Mouse (Mus musculus): ENCODE results near the gene Rab40b. TPM values are rescaled to one million over a fixed set of nuclear protein-coding genes. Genes with fewer than 3 reads are reported as not detected.

Rab40b gene
- 10 to 100 TPM; 40.6 to 44.8 TPM for total RNA-seq (2021)
- long read RNA-seq, transcript Rab40b-201 (6 exons, 1,861 nt) = major isoform, 66 of 79 reads
- long read RNA-seq, partial matches to known transcripts = 5 of 79 reads
- long read RNA-seq, other reads (novel, unspliced or antisense) = 8 of 79 reads

DNA sequence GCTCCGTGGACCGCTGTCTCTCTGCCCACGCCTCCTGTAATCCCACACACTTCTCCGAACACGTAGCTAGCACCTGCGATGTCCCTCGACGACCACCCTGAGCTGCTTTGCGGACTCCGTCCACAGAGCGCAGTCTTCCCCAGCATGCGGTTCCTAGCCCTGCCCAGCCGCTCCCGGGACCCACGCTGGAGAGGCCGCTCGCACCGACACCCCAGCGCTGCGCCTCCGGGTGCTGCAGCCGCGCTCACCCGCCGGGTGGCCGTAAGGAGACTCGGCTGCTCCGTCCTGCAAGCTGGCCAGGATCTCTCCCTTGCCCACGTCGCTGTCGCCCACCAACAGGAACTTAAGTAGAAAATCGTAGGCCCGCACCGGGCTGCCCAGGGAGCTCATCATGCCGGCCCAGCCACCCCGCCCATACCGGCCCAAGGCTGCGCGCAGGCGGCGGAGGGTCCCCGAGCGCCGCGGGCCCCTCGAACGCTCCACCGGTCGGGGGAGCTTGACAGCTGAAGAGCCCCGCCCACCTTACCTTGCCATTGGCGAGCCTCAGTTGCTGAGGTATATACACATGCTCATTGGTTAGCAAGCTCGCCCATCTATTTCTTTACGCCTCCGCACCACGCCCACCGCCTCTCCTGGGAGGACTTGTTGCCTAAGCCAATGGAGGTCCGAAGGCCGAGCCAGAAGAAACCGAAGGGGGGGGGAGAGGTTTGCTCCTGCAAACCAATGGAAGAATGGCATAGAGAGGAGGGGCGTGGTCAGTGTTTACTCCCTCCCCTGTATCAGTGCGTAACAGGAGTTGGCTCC is at the start of gene Rab40b:
Rab40b (minus strand) TSS at position 502 of the 804 bp plus-strand sequence.
- DNase-seq (ENCODE audit: low spot score in 2 of 2) = peak; percentile 86 to 90

DNA sequence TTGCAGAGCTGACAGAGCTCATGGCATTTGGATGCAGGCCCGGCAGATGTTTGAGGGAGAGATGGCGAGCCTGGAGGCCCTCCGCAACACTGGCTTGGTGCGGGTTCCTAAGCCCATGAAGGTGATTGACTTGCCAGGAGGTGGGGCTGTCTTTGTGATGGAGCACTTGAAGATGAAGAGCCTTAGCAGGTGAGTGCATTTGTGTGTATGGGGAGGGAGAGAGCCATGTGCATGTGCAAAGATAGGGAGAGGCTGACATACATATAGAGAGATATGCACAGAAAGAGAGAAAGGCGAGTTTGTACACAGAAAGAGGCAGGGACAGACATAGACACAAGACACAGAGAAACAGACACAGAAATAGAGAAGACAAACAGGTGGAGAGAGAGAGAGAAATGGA is 49.2 kb upstream of the Rab40b start:
- no peak for DNase-seq (ENCODE audit: low spot score in 2 of 2)

DNA sequence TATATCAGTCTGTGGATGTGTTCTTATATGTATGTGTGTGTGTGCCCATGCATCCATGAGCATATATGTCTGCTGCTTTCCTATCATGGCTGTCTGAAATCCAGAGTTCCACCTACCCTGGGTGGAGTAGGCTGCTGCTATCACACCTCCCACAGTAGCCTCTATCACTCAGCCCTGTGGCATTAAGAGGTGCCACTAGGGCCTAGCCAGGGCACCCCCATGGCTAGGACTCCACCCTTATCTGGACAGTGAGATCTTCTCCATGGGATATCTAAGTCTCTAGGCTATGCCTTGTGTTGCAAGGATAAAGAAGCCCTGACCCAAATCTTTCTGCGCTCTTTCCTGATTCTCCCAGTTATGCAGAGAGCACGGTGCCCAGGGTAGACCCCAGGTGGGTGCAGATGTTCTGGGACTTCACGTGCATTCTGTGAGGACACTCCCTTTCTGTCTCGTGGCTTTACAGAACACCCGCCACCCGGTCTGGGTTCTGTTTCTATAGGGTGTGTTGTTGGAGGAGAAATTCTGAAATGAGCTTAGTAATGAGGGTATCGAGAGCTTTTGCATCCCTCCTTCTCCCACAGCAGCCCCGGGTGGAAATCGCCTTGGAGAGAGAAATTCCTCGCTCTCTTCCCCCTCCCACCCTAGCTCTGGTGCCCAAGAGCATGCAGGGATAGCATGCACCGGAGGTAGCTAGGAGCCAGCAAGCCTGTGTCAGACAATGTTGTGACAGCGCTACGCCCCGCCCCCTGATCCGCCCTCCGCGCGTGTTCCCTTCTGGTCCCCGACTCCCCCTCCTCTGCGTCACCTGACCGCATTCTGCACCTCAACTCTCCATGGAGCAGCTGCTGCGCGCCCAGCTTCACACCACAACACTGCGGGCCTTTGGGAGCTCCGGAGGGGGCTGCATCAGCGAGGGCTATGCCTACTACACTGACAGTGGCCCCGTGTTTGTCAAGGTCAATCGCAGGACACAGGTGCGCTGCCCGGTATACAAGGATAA is 46.4 kb upstream of the Rab40b start, which contains the start of gene Fn3k:
Fn3k (plus strand) TSS at position 758 of the 1,000 bp plus-strand sequence.
- DNase-seq (ENCODE audit: low spot score in 2 of 2) = peak; percentile 85 to 90

DNA sequence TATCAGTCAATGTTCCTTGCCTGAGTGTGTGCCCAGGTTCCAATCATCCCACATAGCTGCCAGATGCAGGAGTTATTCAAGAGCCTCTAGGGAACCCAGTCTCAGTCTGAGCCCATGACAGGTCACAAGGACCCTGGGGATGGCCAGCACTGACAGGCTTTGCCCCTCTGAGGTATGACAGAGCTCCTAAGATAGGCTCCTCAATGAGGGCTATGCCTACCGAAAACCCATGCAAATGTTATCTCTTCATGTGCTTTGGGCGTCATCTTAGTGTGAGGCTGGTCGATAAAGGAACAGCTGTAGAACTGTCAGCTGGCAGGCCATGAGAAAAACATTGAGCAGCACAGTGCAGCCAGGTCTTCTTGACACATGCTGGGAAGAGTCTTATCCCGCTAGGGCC is 45.3 kb upstream of the Rab40b start:
- no peak for DNase-seq (ENCODE audit: low spot score in 2 of 2)

DNA sequence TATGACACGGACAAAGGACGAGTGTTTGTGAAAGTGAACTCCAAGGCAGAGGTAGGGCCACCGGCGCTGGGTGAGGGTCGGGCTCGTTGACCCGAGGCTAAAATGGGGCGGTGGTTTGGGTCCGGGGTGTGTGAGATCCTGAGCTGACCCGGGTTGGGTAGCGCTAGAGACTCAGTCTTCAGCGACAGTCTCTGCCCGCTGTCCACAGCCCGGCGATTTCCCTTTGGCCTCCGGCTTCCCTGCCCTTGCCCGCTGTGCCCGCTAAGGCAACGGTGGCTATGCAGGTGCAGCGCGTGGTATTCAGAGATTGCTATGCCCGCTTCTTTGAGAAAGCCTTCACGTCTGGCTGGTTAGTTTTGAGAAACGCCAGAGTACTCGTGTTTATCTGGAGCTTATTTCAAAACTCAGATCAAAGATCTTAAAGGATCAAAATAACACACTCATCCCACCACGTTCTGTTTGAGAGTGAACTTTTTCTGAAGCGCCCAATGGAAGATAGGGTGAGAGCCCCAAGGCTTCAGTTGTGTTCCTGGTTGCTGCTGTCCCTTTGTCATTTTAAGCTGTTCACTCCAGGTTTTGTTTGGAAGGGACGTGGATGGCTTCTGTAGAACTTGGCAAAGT is 33.6 kb upstream of the Rab40b start:
- no peak for DNase-seq (ENCODE audit: low spot score in 2 of 2)

DNA sequence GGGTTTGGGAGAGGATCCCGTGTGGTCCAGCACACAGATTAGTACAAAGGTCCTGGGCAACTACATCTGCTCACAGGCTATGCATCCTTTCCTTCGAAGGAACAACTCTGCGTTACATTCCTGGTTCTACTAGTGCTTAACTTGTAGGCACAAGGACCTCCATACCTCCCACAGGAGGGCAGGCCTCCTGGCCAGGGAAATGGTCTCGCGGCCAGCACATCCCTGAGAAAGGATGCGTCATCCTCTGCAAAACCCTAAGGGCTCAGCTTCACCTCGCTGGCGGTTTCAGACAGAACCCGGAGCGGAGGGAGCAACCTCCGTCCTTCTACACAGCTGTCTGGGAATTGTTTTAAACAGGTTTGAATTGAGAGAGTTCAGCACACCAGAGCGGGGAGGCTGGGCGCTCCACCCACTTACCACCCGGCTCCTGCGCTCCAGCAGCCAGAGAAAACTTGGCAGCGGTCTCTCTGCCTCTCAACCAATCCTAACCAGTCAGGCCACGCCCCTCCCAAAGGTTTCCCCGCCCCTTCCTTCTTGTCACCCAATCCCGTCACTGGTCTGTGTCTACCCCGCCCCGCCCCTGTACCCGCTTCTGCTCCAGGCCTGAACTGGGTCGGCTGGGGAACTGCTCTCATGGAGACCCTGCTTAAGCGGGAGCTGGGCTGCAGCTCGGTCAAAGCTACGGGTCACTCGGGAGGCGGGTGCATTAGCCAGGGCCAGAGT is 32.9 kb upstream of the Rab40b start, which contains the start of gene Fn3krp:
Fn3krp (plus strand) TSS at position 572 of the 723 bp plus-strand sequence.
- peak; percentile 99 for DNase-seq (ENCODE audit: low spot score in 2 of 2)

DNA sequence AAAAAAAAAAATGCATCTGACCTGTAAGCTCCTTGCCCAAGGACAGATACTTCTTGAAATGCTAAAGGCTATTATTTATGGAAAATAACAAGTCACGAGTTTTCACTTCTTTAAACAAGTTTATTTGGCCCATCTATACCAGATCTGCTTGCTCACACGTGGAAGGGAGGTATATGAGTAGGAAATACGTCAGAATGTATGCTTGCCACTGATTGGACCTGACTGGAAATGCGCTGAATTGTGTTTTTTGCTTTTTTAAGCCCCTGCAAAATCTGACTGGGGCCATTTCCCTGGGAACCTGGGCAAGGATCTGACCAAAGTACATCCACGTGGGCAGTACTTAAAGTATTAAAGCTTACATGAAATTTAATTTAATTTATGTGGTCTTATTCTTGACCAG is 32.3 kb upstream of the Rab40b start:
- no peak for DNase-seq (ENCODE audit: low spot score in 2 of 2)

DNA sequence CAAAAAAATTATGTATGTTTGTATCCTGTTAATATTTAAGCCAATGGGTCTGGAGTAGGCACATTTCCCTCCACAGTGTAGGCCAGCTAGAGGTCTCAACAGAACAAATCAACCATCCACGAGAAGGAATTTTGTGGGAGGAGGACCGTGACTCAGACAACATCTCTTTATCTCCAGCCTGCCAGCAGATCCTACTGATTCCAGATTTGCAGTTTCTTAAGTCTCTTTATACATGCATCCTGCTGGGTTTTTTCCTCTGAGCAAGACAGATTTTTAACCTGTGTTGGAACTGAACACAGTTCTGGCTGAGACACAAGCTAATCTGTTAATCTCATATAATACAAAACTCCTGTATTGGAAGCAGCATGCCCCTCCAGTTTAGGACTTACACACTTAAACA is 30.9 kb upstream of the Rab40b start:
- no peak for DNase-seq (ENCODE audit: low spot score in 2 of 2)

DNA sequence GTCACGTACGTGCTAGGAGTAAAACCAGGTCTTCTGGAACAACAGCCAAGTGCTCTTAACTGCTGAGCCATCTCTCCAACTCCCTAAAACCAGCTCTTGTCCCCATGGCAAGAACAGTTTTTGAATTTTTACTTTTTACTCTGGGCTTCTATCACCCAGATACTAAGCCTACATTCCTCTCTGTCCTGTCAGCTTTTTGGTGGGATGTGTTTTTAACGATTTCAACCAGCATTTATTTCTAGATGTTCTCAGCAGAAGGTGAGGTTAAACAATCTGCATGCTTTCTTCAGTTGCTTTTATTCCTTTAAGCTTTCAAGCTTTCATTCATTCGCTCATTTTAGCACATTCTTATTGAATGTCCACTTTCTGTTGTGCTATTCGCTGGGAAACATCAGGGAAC is 29.9 kb upstream of the Rab40b start:
- no peak for DNase-seq (ENCODE audit: low spot score in 2 of 2)

DNA sequence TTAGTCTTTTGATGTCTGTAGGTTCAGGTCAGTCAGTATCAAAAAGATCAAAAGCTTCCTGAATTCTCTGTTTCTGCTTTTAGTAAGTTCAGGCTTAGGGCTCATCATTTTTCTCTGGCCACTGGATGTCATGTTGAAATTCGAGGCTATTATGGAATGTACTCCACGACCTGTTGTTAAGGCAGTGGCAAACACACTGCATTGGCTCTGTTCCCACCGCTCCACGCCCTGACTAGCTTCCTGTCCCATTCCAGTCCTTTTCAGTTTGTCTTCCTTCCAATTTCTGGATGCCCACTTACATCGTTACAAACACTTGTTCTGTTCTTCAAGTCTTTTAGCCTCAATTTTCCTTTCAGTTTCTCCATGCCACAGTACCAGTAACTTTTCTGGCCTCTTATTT is 27.3 kb upstream of the Rab40b start:
- no peak for DNase-seq (ENCODE audit: low spot score in 2 of 2)

DNA sequence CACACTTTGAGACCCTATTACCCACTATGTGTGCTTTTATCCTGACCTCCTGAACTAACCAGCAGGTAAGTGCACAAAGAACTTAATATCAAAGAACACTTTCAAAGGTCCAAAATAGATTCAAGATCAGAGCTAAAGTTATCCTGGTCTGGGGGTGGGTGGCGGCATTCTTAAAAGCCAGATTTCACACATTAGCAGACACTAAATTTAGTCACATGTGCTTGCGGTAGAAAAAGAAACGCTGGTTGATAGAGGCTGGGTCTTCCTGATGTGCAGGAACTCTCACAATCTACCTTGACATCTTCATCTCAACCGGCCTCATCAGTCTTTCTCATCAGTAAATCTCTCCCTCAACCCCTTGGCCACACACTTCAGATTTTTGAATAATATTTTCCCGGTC is 26.7 kb upstream of the Rab40b start:
- DNase-seq (ENCODE audit: low spot score in 2 of 2) = no peak

DNA sequence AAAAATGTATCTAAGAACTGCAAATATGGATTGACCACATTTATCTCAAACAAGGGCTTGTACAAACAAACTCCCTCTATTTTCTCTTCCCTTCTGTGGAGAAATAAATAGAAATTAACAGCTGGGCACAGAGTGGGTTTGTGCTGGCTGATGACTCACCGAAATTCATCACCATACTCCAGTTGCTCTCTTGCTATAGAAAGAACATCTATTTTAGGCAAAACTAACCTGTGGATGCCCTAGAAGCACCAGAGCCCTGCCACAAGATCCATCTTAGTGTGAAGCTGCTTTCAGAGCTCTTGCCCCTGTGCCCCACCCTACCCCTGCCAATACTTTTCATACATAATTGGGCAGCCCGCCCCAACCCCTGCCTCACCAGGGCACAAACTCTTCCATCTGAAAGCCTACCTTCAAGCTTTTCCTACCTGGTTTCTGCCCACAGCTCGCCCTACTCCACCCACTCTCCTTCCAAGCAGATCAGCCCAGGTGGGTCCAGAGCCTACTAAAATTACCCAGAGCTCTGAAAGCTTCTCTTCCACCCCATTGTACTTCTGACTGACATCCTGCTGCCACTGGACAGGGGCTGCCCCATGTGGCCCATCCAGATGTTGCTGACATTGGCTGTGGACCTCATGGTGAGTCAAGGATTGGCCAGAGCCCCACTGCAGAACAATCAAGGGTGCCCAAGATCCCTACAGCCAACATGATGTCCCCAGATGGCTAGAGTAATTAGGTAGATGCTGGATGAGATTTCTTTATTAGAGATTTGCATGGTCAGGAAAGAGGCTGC is 19.5 kb upstream of the Rab40b start:
- DNase-seq (ENCODE audit: low spot score in 2 of 2) = no peak

DNA sequence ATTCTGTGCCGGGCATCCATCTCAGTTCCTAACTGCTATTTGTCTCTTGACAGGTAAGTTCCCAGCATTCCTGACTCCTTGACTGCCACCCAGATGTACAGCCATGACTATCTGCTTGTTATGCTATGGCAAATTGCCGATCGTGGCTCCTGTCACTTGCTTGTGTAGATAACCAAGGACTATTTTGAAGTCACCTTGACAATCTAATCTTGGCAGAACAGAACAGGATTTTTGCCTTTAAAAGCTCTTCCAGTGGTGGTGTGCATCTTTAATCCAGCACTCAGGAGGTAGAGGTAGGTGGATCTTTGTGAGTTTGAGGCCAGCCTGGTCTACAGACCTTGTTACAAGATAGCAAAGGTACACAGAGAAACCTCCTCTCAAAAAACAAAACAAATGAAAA is 4.4 kb upstream of the Rab40b start:
- DNase-seq (ENCODE audit: low spot score in 2 of 2) = no peak

DNA sequence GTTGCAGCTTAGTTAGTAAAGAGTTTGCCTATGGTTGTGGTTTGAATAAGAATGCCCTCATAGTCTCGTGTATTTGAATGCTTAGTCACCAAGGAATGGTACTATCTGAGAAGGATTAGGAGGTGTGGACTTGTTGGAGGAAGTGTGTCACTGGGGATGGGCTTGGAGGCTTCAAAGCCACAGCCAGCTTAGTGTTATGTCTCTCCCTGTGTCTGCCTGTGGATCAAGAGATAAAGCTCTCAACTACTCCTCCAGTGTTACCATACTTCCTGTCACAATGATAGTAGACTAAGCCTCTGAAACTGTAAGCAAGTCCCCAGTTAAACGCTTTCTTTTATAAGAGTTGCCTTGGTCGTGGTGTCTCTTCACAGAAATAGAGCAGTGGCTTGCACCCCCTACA is 2.7 kb upstream of the Rab40b start:
- no peak for DNase-seq (ENCODE audit: low spot score in 2 of 2)

DNA sequence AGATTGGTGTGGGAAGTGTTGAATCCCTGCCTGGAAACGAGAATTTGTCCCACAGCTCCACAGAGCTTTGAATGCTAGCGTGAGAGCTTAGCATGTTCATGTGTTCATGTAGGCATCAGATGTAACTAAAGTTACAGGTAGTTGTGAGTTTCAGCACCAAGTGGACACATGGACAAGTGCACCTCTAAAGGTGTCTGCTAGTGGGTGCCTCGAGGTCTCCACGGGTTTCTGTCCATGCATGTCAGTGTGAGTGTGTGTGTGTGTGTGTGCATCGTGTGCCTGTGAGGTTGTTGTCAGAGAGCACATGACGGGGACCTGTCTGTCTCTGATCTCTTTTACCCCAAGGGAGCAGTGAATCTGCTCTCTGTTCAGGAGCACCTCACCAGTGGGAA is 499 bp upstream of the Rab40b start:
- DNase-seq (ENCODE audit: low spot score in 2 of 2) = no peak

DNA sequence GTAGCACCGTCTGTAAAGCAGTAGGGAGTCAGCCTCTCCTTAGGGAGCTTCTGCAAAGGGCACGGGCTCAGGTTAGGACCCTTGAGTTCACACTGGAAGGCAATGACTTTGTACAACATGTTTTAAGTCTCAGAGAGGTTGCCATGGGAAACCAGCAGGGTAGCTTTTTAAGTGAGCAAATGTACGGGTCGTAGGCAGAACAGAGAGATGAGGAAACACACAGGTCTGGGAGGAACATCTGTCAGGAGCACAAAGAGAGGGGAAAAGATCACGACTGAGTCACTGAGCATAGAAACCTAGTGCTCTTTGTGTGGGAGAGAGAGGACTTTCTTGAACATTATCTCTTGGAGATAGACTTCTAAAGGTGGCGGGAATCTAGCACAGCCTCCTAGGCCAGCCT is 7.8 kb downstream of the Rab40b start:
- DNase-seq (ENCODE audit: low spot score in 2 of 2) = no peak

DNA sequence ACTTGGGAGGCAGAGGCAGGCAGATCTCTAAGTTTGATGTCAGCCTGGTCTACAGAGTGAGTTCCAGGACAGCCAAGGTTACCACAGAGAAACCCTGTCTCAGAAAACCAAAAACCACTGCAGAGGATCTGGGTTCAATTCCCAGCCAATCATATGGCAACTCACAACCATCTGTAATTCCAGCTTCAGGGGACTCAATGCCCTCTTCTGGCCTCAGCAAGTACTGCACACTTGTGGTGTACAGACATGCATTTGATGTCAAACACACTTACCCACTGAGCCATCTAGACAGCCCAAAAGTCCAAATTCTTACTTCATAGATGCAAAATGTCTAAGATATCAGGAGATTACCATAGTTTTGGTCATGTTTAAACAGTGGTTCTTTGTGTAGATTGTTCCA is 9.4 kb downstream of the Rab40b start:
- DNase-seq (ENCODE audit: low spot score in 2 of 2) = no peak

DNA sequence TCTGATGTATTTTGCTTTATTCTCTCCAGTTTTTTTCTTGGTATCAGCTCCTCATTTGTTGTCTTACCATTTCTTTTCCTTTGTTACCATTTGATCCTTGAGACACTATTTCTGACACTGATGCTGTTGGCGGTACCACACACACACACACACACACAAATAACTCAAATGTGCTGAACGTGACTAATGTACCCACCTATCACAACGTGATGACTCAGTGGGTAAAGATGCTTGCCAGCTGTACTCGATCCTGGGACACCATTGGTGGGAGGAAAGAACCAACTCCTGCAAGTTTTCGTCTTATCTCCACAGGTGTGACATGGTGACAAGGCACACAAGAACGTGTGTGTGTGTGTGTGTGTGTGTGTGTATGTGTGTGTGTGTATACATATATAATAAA is 14.7 kb downstream of the Rab40b start:
- no peak for DNase-seq (ENCODE audit: low spot score in 2 of 2)

DNA sequence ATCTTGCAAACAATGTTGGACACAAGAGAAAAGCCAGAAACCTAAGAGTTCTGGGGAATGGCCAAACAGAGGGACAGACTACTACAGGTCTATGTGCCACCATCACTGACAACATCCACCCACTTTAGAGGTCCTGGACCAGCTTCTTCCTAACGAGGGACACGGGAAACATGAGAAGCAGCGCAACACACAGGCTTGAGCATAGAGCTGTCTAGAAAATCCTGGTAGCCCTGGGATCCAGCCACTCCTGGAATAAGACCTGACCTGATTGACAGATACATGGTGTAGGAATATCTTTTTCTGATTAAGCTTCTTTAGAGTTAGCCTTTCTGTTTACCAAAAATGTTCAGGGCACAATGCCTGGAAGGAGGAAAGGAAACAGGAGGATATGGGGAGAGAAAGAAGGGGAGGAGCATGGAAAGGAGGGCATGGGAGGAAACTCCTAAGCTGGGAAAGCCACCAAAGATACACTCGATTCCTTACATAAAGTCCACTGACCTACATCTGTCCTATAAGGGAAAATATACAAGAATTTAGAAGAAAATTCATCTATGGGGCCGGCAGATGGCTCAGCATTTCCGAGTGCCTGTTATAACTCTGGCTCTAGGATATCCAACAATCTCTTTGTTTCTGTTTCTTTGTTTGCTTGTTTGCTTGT is 17.6 kb downstream of the Rab40b start:
- DNase-seq (ENCODE audit: low spot score in 2 of 2) = no peak

Measured in layer of hippocampus, postnatal 10 days (tissue).